8 mouse cellular contexts compared by ENCODE assay signal in genomic region chr6:38380764-38381128, GRCm38 (mm10). TPM values are rescaled to one million over a fixed set of nuclear protein-coding genes. Genes with fewer than 3 reads are reported as not detected.
DNase-seq lines count a peak whose midpoint lies in the region; ATAC-seq and TF ChIP-seq lines count a peak whose summit lies in the region.

No protein-coding gene starts in this region.

- H3K36me3 ChIP-seq in heart, embryonic 13.5 days = peaks cover 5% of the 10 kb centered on the region; the same call in 1 of the 2 replicates
- no peaks in the 10 kb centered on the region for H3K36me3 ChIP-seq in ES-Bruce4 (ENCODE audit: control insufficient read depth, insufficient read depth, low read length, poor library complexity, severe bottlenecking)
- peaks cover 5% of the 10 kb centered on the region; the same call in 1 of the 2 replicates for H3K36me3 ChIP-seq in forebrain, embryonic 14.5 days (ENCODE audit: control insufficient read depth, insufficient read depth, low read length)
- H3K36me3 ChIP-seq in liver, embryonic 16.5 days (ENCODE audit: control insufficient read depth, insufficient read depth) = no peaks in the 10 kb centered on the region

- peak overlapping the region; percentile 84 for H3K9ac ChIP-seq in heart, embryonic 13.5 days
- H3K9ac ChIP-seq in ES-Bruce4 (ENCODE audit: low read depth, poor library complexity, severe bottlenecking) = peak overlapping the region; percentile 82
- H3K9ac ChIP-seq in forebrain, embryonic 14.5 days (ENCODE audit: low read length) = peak overlapping the region; percentile 71
- peak overlapping the region; percentile 74 for H3K9ac ChIP-seq in liver, embryonic 16.5 days (ENCODE audit: low read depth, low read length)

- peak overlapping the region; percentile 66 for H3K4me3 ChIP-seq in heart, embryonic 13.5 days
- peak overlapping the region; percentile 96 for H3K4me3 ChIP-seq in ES-Bruce4 (ENCODE audit: low read depth, low read length)
- peak overlapping the region; percentile 40 for H3K4me3 ChIP-seq in forebrain, embryonic 14.5 days (ENCODE audit: low read depth, low read length)
- H3K4me3 ChIP-seq in liver, embryonic 16.5 days (ENCODE audit: low read depth, low read length) = peak overlapping the region; percentile 68

- TF ChIP-seq POLR2A in ES-Bruce4 (IDR thresholded peaks at IDR 0.05; ENCODE audit: insufficient read depth, low read length) = no peak

- DNase-seq in heart, adult 18-20 months = no peak
- peak; percentile 1 for DNase-seq in forebrain, embryonic 14.5 days (ENCODE audit: low spot score)
- no peak for DNase-seq in Muller cell, postnatal 12 days (ENCODE audit: inconsistent ontology term)
- no peak for DNase-seq in layer of hippocampus, adult 8-10 months (ENCODE audit: low spot score in 2 of 2)
- no peak for DNase-seq in embryo, embryonic 10 days (ENCODE audit: low spot score)

- ATAC-seq in heart, embryonic 13.5 days (ENCODE audit: extremely low read depth, insufficient number of reproducible peaks, low FRiP score, low TSS enrichment) = no peak
- ATAC-seq in forebrain, embryonic 14.5 days = no peak; the same call in 1 of the 2 replicates
- ATAC-seq in liver, embryonic 16.5 days (ENCODE audit: low read depth) = no peak

- TF ChIP-seq EP300 in ES-Bruce4 (IDR thresholded peaks at IDR 0.05; ENCODE audit: insufficient read depth, low read depth, low read length) = no peak

- WGBS in heart, embryonic 13.5 days = 0% methylated on average over 4 of the region's 4 CpGs
- 2% methylated on average over 4 of the region's 4 CpGs for WGBS in forebrain, embryonic 14.5 days
- 2% methylated on average over 4 of the region's 4 CpGs for WGBS in liver, embryonic 16.5 days (ENCODE audit: insufficient replicate concordance)

- H3K9me3 ChIP-seq in heart, embryonic 13.5 days = no peaks in the 10 kb centered on the region
- no peaks in the 10 kb centered on the region for H3K9me3 ChIP-seq in ES-Bruce4 (replicated peaks; ENCODE audit: control insufficient read depth, insufficient read depth, low read length, poor library complexity, severe bottlenecking)
- no peaks in the 10 kb centered on the region for H3K9me3 ChIP-seq in forebrain, embryonic 14.5 days (replicated peaks; ENCODE audit: control insufficient read depth, low read length)
- no peaks in the 10 kb centered on the region for H3K9me3 ChIP-seq in liver, embryonic 16.5 days (replicated peaks; ENCODE audit: control insufficient read depth, low read length)

- H3K27ac ChIP-seq in heart, embryonic 13.5 days (replicated peaks) = peak overlapping the region; percentile 46; the same call in 1 of the 2 replicates
- no peak overlapping the region for H3K27ac ChIP-seq in ES-Bruce4 (ENCODE audit: insufficient read depth, low read length)
- no peak overlapping the region; the same call in 1 of the 2 replicates for H3K27ac ChIP-seq in forebrain, embryonic 14.5 days (ENCODE audit: low read depth, low read length)
- H3K27ac ChIP-seq in liver, embryonic 16.5 days (ENCODE audit: low read length) = peak overlapping the region; percentile 66

- no peak for TF ChIP-seq CTCF in ES-Bruce4 (IDR thresholded peaks at IDR 0.05; ENCODE audit: low read depth, low read length)

- no peaks in the 10 kb centered on the region for H3K27me3 ChIP-seq in heart, embryonic 13.5 days (replicated peaks)
- H3K27me3 ChIP-seq in ES-Bruce4 (ENCODE audit: control insufficient read depth, insufficient read depth, low read length, poor library complexity, severe bottlenecking) = no peaks in the 10 kb centered on the region
- H3K27me3 ChIP-seq in forebrain, embryonic 14.5 days (replicated peaks; ENCODE audit: control insufficient read depth, insufficient read depth, low read length) = no peaks in the 10 kb centered on the region
- H3K27me3 ChIP-seq in liver, embryonic 16.5 days (ENCODE audit: control insufficient read depth, insufficient read depth, low read depth, low read length) = no peaks in the 10 kb centered on the region

- H3K4me1 ChIP-seq in heart, embryonic 13.5 days = peaks cover 11% of the 10 kb centered on the region
- H3K4me1 ChIP-seq in ES-Bruce4 (ENCODE audit: control insufficient read depth, insufficient read depth, low read length) = no peaks in the 10 kb centered on the region
- H3K4me1 ChIP-seq in forebrain, embryonic 14.5 days (ENCODE audit: control insufficient read depth, insufficient read depth, low read length) = 0 out of 2 replicates have a peak, but pooled peaks cover 3% of the 10 kb centered on the region
- H3K4me1 ChIP-seq in liver, embryonic 16.5 days (ENCODE audit: control insufficient read depth, low read depth, low read length) = peaks cover 10% of the 10 kb centered on the region

- peak overlapping the region; percentile 81 for H3K4me2 ChIP-seq in heart, embryonic 13.5 days
- H3K4me2 ChIP-seq in forebrain, embryonic 14.5 days (ENCODE audit: low read length) = peak overlapping the region; percentile 76
- peak overlapping the region; percentile 96 for H3K4me2 ChIP-seq in liver, embryonic 16.5 days (ENCODE audit: low read depth, low read length)

RNA-seq across cellular contexts. Expression of gene Ttc26, which starts 0.5 kb away (rescaled TPM):
- polyA plus RNA-seq in heart, embryonic 13.5 days (2015; fragmentation: Nextera tagmentation; extraction: Ambion mirVana) = 2.9 TPM in 2 replicates
- total RNA-seq in heart, adult 18-20 months (2021) = 1 to 10 TPM; 1.7 to 2.4 TPM
- 12.1 and 14.3 TPM in 2 replicates for polyA plus RNA-seq in ES-Bruce4 (2011; ENCODE audit: insufficient read depth, insufficient read length, low read depth, missing spikeins)
- 5.4 and 6.9 TPM in 2 replicates for polyA plus RNA-seq in forebrain, embryonic 14.5 days (2014; fragmentation: Nextera tagmentation; extraction: Ambion mirVana)
- polyA plus RNA-seq in liver, embryonic 16.5 days (2015; fragmentation: Nextera tagmentation; extraction: Ambion mirVana) = 0.22 and 0.42 TPM in 2 replicates
- 10 to 100 TPM; 11.5 to 14.4 (median 13.5) TPM for total RNA-seq in layer of hippocampus, adult 8-10 months (2022)

RNA-seq across cellular contexts. Expression of gene Zc3hav1, which starts 26.3 kb away (rescaled TPM):
- 8.6 and 9.0 TPM in 2 replicates for polyA plus RNA-seq in heart, embryonic 13.5 days (2015; fragmentation: Nextera tagmentation; extraction: Ambion mirVana)
- 10 to 100 TPM; 16.2 to 18.9 TPM for total RNA-seq in heart, adult 18-20 months (2021)
- 37.6 and 39.1 TPM in 2 replicates for polyA plus RNA-seq in ES-Bruce4 (2011; ENCODE audit: insufficient read depth, insufficient read length, low read depth, missing spikeins)
- polyA plus RNA-seq in forebrain, embryonic 14.5 days (2014; fragmentation: Nextera tagmentation; extraction: Ambion mirVana) = 0.71 and 1.1 TPM in 2 replicates
- 21.4 and 22.3 TPM in 2 replicates for polyA plus RNA-seq in liver, embryonic 16.5 days (2015; fragmentation: Nextera tagmentation; extraction: Ambion mirVana)
- total RNA-seq in layer of hippocampus, adult 8-10 months (2022) = 10 to 100 TPM in 2 of 4 experiments, 1 to 10 TPM in 2; 5.0 to 12.5 (median 7.5) TPM

RNA-seq across cellular contexts. Expression of gene Ubn2, which starts 53.0 kb away (rescaled TPM):
- 9.0 and 9.1 TPM in 2 replicates for polyA plus RNA-seq in heart, embryonic 13.5 days (2015; fragmentation: Nextera tagmentation; extraction: Ambion mirVana)
- total RNA-seq in heart, adult 18-20 months (2021) = 10 to 100 TPM; 16.9 to 21.3 TPM
- polyA plus RNA-seq in ES-Bruce4 (2011; ENCODE audit: insufficient read depth, insufficient read length, low read depth, missing spikeins) = 37.4 and 39.4 TPM in 2 replicates
- polyA plus RNA-seq in forebrain, embryonic 14.5 days (2014; fragmentation: Nextera tagmentation; extraction: Ambion mirVana) = 10.7 and 13.9 TPM in 2 replicates
- 4.1 and 4.2 TPM in 2 replicates for polyA plus RNA-seq in liver, embryonic 16.5 days (2015; fragmentation: Nextera tagmentation; extraction: Ambion mirVana)
- 10 to 100 TPM; 49.4 to 59.6 (median 53.8) TPM for total RNA-seq in layer of hippocampus, adult 8-10 months (2022)

Comparison
In these comparisons a context has a peak if more than half of its experiments do, and no peak if none do; other contexts are left out.
1. H3K27ac ChIP-seq: peak in heart, embryonic 13.5 days (single experiment) and liver, embryonic 16.5 days (single experiment); none in ES-Bruce4 (single experiment) and forebrain, embryonic 14.5 days (single experiment).
2. H3K4me3 ChIP-seq: peak in every context shown above with its lines; median percentile 96 in ES-Bruce4; 68 in liver, embryonic 16.5 days; 66 in heart, embryonic 13.5 days; 40 in forebrain, embryonic 14.5 days.
3. Peak in every context shown above with its lines, with median percentiles within 50 percentile points of each other: H3K4me2 ChIP-seq and H3K9ac ChIP-seq.